Mouse (Mus musculus): ENCODE measurements around the gene H13. TPM values are rescaled to one million over a fixed set of nuclear protein-coding genes. Genes with fewer than 3 reads are reported as not detected.
A peak's percentile ranks its signal among the peaks of the same experiment; 100 is the strongest.

The H13 gene
- total RNA-seq, 1 experiment from 2014 or later, result 74.4 TPM

- ATAC-seq (replicated peaks; ENCODE audit: insufficient number of reproducible peaks, low FRiP score, low TSS enrichment, poor library complexity, severe bottlenecking), result no peak
These were observed 24.5 kb downstream of the H13 start for GRCm38 (mm10) chr2:152693735-152694134.

GRCm38 (mm10) chr2:152694708-152695107 is 25.4 kb downstream of the H13 start:
- ATAC-seq (replicated peaks; ENCODE audit: insufficient number of reproducible peaks, low FRiP score, low TSS enrichment, poor library complexity, severe bottlenecking), result no peak

DNA sequence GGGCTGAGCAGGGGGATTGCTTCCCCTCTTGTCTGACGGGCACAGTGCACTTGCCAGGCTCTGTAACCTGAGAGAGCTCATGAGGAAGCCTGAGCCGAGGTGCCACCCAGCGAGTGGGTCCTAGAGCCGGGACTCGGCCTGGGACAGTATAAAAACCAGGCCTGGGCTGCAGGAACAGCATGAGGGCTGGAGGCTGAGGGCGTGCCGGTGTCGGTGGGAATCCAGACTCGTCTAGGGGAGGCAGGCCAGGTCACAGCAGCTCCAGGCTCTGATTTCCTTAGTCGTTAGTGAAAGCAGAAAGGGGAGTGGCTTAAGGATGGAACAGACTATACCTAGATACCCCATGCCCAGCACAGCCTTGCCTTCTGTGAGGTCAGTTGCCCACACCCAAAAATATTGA is 26.8 kb downstream of the H13 start:
- ATAC-seq (replicated peaks; ENCODE audit: insufficient number of reproducible peaks, low FRiP score, low TSS enrichment, poor library complexity, severe bottlenecking), result no peak

- ATAC-seq (replicated peaks; ENCODE audit: insufficient number of reproducible peaks, low FRiP score, low TSS enrichment, poor library complexity, severe bottlenecking), result peak; percentile 79
These were observed 27.4 kb downstream of the H13 start for GRCm38 (mm10) chr2:152696476-152697164.

GRCm38 (mm10) chr2:152700138-152700537 is 30.9 kb downstream of the H13 start:
- no peak for ATAC-seq (replicated peaks; ENCODE audit: insufficient number of reproducible peaks, low FRiP score, low TSS enrichment, poor library complexity, severe bottlenecking)

DNA sequence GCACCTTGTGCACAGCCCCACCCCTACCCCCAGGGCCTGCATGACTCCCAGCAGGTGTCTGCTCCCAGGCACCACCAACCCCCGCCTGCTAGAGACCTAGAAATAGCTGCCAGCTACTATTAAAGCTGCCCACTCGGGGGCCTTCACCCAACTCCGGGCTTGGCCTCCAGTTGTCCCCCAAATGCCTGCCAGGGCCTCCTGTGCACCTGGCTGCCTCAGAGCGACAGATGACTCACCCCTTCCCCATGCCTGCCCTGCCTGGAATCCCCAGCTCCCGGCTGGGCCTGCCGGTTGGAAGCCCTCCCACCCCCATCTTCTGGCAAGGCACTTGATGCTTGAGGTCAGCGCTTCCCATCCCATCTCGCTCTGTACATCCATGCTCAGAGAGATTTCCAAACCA is 31.5 kb downstream of the H13 start:
- ATAC-seq (replicated peaks; ENCODE audit: insufficient number of reproducible peaks, low FRiP score, low TSS enrichment, poor library complexity, severe bottlenecking), result no peak

GRCm38 (mm10) chr2:152703596-152704255 is 34.5 kb downstream of the H13 start:
- no peak for ATAC-seq (replicated peaks; ENCODE audit: insufficient number of reproducible peaks, low FRiP score, low TSS enrichment, poor library complexity, severe bottlenecking)

- ATAC-seq (replicated peaks; ENCODE audit: insufficient number of reproducible peaks, low FRiP score, low TSS enrichment, poor library complexity, severe bottlenecking), result no peak
These were observed 35.0 kb downstream of the H13 start for GRCm38 (mm10) chr2:152704256-152704605.

- no peak for ATAC-seq (replicated peaks; ENCODE audit: insufficient number of reproducible peaks, low FRiP score, low TSS enrichment, poor library complexity, severe bottlenecking)
These were observed 35.6 kb downstream of the H13 start for GRCm38 (mm10) chr2:152704811-152705370.

DNA sequence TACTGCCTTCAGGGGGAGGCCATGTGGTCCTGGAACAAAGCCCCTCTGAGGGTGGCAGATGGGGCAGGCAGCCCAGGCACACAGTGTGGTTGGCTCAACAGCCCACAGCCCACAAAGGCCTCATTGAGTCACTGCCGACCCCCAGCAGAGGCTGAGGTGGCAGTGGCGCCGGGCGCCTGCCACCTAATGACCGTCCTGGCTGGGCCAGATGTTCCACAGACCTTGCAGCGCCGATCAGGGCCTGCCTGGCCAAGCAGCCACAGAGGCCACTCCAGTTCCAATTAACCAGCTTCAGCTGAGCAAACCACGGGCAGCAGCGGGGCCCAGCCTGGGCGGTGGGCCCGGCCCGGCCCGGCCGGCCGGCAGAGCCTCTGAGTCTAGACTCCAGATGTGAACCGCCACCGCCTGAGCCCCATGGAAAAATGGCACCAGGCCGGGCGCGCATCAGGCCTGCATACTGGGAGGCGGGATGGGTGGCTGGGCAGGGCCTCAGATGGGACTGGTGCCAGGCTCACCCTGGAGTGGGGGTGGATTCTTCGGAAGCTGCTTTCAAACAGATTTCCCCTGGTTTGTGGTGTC is 36.8 kb downstream of the H13 start:
- no peak for ATAC-seq (replicated peaks; ENCODE audit: insufficient number of reproducible peaks, low FRiP score, low TSS enrichment, poor library complexity, severe bottlenecking)

DNA sequence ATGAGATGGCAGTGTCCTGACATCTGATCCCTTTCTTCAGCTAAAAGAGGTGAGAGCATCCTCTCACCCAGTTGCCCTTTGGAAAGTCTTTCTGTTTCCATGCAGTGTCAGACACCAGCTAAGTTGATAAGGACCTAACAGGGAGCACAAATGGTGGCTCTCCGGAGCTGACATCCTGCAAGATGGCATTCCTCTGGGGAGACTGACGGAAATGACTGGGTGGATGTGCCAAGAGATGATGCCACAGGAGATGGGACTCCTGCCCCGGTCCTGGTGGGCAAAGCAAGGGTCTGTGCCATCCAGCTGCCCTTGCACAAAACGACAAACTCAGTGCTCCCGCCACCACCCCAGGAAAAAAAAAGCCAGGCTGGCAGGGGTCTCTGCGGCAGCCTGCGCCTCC is 37.9 kb downstream of the H13 start:
- ATAC-seq (replicated peaks; ENCODE audit: insufficient number of reproducible peaks, low FRiP score, low TSS enrichment, poor library complexity, severe bottlenecking), result no peak

- ATAC-seq (replicated peaks; ENCODE audit: insufficient number of reproducible peaks, low FRiP score, low TSS enrichment, poor library complexity, severe bottlenecking), result no peak
These were observed 38.4 kb downstream of the H13 start for GRCm38 (mm10) chr2:152707627-152708026.

GRCm38 (mm10) chr2:152709066-152709465 is 39.8 kb downstream of the H13 start:
- no peak for ATAC-seq (replicated peaks; ENCODE audit: insufficient number of reproducible peaks, low FRiP score, low TSS enrichment, poor library complexity, severe bottlenecking)

- no peak for ATAC-seq (replicated peaks; ENCODE audit: insufficient number of reproducible peaks, low FRiP score, low TSS enrichment, poor library complexity, severe bottlenecking)
These were observed 47.0 kb downstream of the H13 start for GRCm38 (mm10) chr2:152716241-152716772.

DNA sequence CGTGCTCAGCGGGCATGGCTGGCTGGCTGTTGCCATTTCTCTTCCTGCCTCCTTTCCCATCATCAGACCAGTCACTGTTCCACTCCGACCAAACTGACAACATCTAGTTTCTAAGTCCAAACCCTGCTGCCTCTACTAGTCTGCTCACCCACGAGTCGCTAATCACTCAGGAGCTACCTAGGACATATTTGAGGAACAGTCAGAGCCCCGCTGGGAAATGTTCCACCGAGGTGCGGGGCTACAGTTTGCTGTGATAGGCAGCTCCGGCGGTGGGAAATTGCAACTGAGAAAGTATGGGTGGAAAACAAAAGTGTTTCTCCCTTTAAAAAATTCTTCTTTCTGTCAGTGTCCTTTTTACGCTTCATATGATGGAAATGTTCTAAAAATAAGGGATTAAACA is 48.4 kb downstream of the H13 start:
- ATAC-seq (replicated peaks; ENCODE audit: insufficient number of reproducible peaks, low FRiP score, low TSS enrichment, poor library complexity, severe bottlenecking), result no peak

DNA sequence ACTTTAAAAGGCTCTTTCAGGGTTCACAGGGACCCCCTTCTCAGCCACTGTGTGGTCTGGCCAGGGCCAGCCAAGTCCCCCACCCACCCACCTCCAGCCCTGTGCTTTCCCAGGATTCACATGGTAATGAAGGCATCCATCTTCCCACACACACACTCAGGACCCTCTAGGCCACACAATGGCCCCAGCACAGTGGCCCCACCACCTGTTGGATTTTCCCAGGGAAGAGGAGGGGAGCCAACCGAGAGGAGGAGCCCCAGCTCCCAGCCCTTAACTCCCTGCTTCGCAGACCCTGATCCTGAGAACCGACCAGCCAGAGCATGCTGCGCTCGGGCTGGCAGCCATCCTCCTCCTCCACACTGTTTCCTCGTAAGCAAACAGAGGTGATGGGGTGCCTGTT is 48.8 kb downstream of the H13 start:
- ATAC-seq (replicated peaks; ENCODE audit: insufficient number of reproducible peaks, low FRiP score, low TSS enrichment, poor library complexity, severe bottlenecking), result no peak

- no peak for ATAC-seq (replicated peaks; ENCODE audit: insufficient number of reproducible peaks, low FRiP score, low TSS enrichment, poor library complexity, severe bottlenecking)
These were observed 54.5 kb downstream of the H13 start for GRCm38 (mm10) chr2:152723651-152724331.

- no peak for ATAC-seq (replicated peaks; ENCODE audit: insufficient number of reproducible peaks, low FRiP score, low TSS enrichment, poor library complexity, severe bottlenecking)
These were observed 55.1 kb downstream of the H13 start for GRCm38 (mm10) chr2:152724332-152724723.

DNA sequence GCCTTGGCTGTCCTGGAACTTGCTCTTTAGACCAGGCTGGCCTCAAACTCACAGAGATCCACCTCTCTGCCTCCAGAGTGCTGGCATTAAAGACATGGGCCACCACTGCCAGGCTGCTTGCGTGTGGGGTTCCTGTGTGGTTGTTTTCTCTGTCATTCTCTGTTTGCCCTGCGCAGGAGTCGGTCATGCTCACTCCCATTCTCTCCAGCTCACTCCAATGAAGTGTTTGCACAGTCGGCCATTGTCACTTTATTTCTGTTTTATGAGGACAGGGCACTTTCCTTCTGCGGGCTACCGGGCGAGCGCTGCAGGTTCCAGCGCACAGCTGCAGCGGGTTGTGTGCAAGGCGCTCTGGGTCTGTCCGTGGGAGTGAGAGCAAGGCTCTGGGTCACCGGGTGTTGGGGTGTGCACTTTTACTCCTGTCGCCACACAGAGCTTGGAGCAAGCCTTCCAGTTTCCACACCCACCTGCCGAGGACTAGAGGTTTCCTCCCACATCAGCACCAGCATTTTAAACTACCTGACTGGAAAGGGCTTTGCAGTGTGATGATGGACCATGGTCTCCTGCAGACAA is 56.0 kb downstream of the H13 start:
- ATAC-seq (replicated peaks; ENCODE audit: insufficient number of reproducible peaks, low FRiP score, low TSS enrichment, poor library complexity, severe bottlenecking), result no peak

All from monocyte, adult 5-6 weeks (primary cell).